Mouse (Mus musculus): Measurements from ENCODE around the gene Itga11.
"Not testable (repeated sequence)": the region's sequence is repeated elsewhere in the genome, so short reads cannot be mapped to it uniquely, and the experiment has no call there.

Gene Itga11

GRCm38 (mm10) chr9:62763478-62763877 lies 85.9 kb downstream of the Itga11 start:
- DNase-seq (ENCODE audit: low read depth, low spot score): no peak

DNA sequence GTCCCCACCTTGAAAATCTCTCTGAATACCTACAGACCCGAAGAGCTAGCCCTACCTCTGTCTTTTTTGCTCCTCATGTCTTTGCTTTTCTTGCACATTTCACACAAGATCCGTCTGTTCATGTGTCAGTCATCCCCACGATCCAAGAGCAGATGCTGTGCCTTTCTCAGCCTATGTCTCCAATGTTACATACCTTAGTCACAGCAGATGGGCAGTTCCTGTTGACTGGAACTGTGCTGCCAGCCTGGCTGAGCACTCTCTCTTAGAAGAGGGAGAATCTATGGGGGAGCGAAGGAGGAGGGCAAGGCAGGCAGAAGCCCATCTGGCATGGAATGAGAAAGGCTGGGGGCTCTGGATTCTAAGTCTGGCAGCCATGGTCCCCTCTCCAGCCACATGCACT lies 87.7 kb downstream of the Itga11 start:
- DNase-seq (ENCODE audit: low read depth, low spot score): no peak

- no peak for DNase-seq (ENCODE audit: low read depth, low spot score)
Measured at GRCm38 (mm10) chr9:62767464-62767863, 89.8 kb downstream of the Itga11 start.

GRCm38 (mm10) chr9:62768361-62768760 lies 90.7 kb downstream of the Itga11 start:
- DNase-seq (ENCODE audit: low read depth, low spot score): no peak

DNA sequence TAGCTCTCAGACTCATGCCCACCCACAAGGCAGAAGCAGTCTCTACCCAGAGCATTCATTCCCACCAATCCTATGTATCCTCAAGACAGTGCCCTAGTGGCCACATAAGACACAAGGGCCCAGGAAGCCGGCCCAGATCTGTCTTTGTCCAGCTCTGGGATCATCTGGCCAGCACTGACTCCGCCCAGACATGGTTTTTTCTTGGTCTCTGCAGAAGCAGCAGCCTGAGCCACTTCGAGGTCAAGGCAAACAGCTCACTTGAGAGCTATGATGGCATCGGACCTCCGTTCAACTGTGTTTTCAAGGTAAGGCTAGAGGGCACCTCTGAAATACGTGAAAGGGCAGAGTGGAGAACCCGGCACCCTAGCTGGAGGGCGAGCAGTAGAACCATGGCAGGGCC lies 95.1 kb downstream of the Itga11 start:
- no peak for DNase-seq (ENCODE audit: low read depth, low spot score)

DNA sequence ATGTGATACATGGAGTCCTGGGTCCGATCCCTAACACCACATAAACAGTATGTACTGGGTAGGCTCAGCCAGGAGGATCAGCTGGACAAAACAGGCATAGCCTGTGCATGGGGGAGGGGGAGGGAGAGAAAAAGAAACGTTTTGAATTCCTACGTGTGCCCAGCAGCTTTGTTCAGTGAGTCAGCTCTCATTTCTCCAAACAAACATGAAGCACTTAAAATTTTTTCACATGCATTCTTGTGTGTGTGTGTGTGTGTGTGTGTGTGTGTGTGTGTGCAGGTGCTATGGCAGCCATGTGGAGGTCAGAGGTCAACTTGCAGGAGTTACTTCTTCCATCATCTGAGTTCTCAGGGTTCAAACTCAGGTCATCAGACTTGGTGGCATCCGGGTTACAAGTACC lies 97.8 kb downstream of the Itga11 start:
- peak; percentile 30 for DNase-seq (ENCODE audit: low read depth, low spot score)

GRCm38 (mm10) chr9:62777461-62777860 lies 99.8 kb downstream of the Itga11 start:
- peak; percentile 80 for DNase-seq (ENCODE audit: low read depth, low spot score)

DNA sequence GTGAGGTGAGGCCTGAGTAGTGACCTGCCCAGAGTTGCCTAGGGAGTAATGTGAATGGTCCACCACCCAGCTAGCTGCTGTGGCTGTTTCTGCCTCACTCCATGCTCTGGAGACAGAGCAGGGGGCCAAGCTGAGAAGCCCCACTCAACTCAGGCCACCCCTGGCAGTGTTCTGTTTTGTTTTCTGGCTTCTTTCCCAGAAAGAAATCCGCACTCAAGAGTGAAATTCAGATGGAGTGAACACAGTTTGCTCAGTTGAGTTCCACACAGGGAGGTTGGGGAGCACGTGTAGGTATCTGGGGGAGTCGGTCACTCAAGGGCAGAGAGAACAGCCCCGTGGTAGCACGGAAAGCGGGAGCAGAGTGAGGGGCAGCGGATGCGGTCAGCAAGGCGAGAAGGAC lies 101.1 kb downstream of the Itga11 start:
- no peak for DNase-seq (ENCODE audit: low read depth, low spot score)

DNA sequence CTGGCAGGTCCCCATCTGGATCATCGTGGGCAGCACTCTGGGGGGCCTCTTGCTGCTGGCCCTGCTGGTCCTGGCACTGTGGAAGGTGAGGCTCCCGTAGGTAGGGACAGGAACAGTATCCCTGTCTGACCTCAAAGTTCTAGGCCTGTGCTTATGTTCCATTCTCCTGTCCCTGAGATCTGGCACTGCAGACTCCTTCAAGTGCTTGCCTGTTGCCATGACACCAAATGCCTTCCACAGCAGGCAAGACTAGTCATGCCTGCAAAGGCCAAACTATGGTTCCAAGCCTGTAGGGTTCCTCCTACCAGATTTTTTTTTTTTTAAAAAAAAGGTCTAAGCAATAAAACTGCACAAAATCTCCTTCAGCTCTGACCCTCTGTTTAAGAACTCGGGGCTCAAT lies 104.3 kb downstream of the Itga11 start:
- no peak for DNase-seq (ENCODE audit: low read depth, low spot score)

DNA sequence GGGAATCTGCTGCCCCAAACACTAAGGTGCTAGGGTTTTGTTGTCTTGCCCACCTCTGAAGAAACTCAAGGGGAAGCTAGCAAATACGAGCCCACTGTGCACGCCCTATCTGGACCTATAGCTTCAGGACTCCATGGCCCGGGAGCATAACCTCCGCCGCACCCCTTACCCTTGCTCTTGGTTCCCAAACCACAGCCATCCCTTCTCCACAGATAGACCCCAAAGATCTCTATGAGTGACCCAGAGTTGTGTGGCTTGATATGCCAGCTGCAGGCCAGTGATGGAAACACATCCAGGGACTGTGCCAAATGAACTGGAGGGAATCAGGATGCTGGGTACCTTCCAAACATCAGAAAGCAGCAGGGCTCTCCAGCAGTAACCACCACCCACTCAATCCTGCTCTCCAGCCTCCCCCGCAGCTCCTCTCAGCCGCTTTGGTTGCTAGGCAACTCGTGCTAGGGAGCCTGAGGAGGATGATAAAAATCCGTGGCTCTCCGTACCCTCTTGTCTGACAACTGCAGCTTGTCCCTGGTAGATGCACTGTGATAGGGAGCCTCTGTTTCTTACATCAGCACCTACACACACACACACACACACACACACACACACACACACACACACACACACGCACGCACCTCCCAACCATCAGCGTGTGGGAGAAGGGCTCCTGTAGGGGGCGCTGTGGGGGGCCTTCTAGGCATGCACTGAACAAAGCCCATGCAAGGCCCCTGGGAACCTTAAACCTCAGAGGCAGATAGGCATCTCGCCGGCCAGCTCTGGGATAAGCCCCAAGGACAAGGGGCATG lies 105.6 kb downstream of the Itga11 start:
- DNase-seq (ENCODE audit: low read depth, low spot score): no peak

DNA sequence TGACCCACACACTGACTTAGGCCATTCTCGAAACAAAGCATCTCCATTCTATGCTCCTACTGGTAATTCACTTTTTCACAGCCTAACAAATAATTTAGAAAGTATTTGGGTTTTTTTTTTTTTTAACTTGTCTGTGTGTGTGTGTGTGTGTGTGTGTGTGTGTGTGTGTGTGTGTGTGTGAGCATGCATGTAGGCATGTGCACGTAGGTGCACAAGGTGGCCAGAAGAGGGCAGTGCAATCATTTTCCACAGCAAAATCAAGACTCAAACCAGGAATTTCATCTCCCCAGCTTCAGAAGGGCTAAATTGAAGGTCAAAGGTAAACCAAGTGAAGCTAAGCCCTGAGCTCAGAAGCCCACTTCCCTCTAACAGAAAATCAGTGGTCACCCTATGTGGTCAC lies 106.6 kb downstream of the Itga11 start:
- no peak for DNase-seq (ENCODE audit: low read depth, low spot score)

GRCm38 (mm10) chr9:62786721-62787120 lies 109.1 kb downstream of the Itga11 start:
- DNase-seq (ENCODE audit: low read depth, low spot score): no peak

- no peak for DNase-seq (ENCODE audit: low read depth, low spot score)
Measured at GRCm38 (mm10) chr9:62789856-62790255, 112.2 kb downstream of the Itga11 start.

GRCm38 (mm10) chr9:62799218-62799617 lies 121.6 kb downstream of the Itga11 start:
- DNase-seq (ENCODE audit: low read depth, low spot score): not testable (repeated sequence)

- DNase-seq (ENCODE audit: low read depth, low spot score): no peak
Measured at GRCm38 (mm10) chr9:62810095-62810494, 132.5 kb downstream of the Itga11 start.

DNA sequence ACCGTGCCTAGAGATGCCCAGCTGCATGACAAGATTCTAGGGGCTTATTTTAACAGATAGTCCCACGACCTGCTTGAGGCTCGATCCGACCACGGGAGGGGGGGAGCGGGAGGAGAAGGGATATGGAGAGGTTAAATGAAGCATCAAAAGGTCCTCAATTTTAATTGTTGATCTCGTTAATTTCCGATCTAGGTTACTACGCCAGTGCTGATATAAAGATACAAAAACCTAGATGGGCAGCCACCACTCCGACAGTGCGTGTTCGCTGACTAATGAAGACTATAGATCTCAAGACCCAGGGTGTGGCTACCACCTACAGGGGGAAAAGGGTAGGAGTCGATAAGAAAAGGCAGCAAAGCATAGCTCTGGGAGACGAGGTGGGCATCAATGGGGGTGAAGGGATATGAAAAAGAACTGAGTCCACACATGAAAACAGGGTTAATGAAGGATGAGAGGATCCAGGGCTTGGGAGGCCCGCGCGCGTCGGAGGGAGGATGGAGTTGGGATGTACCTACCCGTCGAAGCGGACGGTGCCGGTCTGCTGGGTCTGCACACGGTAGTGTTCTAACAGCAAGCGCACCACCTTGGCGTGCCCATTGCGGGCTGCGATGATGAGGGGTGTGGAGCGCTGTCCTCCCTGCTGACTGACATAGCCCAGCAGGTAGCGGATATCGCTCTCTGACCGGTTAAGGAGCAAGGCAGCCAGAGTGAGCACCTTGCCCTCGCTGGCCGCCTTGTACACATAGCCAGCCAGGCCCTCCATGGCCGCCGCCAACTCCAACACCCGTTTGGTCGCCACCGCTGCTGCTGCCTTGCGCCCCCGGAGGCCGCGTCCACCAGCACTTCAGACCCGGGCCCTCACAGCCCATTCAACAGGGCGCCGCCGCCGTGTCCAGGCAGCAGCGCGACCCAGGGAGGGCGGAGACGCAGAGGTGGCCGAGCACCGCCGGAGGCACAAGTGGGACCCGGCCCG lies 133.2 kb downstream of the Itga11 start:
- DNase-seq (ENCODE audit: low read depth, low spot score): peak; percentile 35

- peak; percentile 93 for DNase-seq (ENCODE audit: low read depth, low spot score)
Measured at GRCm38 (mm10) chr9:62811516-62812121, 134.0 kb downstream of the Itga11 start, which contains the start of gene Fem1b. Gene Fem1b, minus strand, starts transcription at chr9:62811934.

DNA sequence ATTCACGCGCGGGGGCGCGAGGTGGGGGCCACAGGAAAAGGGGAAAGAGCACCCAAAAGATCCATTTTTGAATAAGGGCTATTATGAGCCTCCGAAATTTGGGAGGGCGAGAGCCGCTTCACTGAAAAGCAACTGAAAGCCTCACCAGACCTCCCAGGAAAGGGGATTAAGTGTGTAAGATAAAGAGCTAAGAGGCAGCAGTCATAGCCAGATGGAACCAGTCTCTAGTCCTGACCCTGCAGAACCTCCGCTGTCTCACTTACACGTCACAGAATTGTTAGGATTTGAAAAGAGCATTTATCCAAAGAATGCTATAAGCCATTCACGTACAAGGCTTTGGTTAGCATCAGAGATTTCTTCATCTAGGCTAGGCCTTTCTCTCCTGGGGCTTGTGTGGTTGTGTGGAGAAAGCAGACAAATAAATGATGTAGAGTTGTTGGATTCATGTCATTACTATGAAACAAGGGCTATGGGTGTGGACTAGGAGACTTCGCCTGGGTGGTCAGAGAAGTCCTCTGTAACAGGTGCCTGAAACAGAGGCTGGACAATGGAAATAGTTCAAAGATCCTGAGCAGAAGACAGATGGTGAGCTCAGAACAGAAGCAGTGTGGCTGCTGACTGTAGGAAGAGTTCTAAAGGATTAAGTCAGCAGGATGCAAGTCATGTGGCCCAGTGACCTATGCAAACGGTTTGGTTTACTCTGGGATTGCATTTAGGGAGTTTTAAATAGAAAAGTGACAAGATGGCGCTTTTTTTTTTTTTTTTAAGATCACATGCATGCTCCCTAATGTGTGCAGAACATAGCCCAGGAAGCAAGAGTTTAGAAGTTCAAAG lies 134.8 kb downstream of the Itga11 start:
- DNase-seq (ENCODE audit: low read depth, low spot score): no peak

DNA sequence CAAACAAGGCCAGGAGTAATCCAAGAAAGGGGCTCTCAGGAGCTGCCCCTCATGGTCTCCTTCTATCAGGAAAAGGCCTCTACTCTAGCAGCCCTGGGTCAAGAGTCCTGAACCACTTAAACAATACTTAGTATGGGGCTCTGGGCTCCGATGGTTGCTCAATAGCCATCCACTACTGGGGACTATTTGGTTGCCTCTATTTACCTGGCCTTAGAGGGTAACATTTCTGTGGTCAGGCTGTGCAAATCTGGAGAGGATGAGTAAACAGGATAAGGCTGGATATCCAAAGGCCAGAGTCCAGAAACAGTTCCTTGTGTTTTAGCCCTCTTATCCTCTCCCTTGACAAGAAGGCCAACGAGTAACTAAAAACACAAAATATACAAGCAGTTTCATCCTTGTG lies 137.1 kb downstream of the Itga11 start:
- no peak for DNase-seq (ENCODE audit: low read depth, low spot score)

GRCm38 (mm10) chr9:62816323-62817098 lies 138.9 kb downstream of the Itga11 start:
- DNase-seq (ENCODE audit: low read depth, low spot score): no peak

Measured in forelimb bud, embryonic 11.5 days (tissue).